Mouse (Mus musculus) ES-Bruce4 (cell line): Measurements from ENCODE around the gene Paf1. TPM values are rescaled to one million over a fixed set of nuclear protein-coding genes. Genes with fewer than 3 reads are reported as not detected.

ENCODE experiments used
- H3K27ac ChIP-seq: 2 replicates; pipeline ENCODE4 v1.5.1; 2012; ENCODE audit warnings: low read length, inconsistent platforms; ENCODE audit not compliant: insufficient read depth
- H3K27me3 ChIP-seq: 2 replicates; pipeline ENCODE4 v1.6.1; 2012; ENCODE audit warnings: mild to moderate bottlenecking, low read length, inconsistent platforms; ENCODE audit not compliant: control insufficient read depth, poor library complexity, insufficient read depth, severe bottlenecking
- H3K36me3 ChIP-seq: 2 replicates; pipeline ENCODE4 v1.6.1; 2012; ENCODE audit warnings: inconsistent platforms, mild to moderate bottlenecking, low read length, moderate library complexity; ENCODE audit not compliant: control insufficient read depth, poor library complexity, insufficient read depth, severe bottlenecking
- H3K4me1 ChIP-seq: one replicate; pipeline ENCODE4 v1.8.1; 2011; ENCODE audit warnings: low read length; ENCODE audit not compliant: control insufficient read depth, insufficient read depth
- H3K4me3 ChIP-seq: 2 replicates; pipeline ENCODE4 v1.5.1; 2011; ENCODE audit warnings: low read depth, mild to moderate bottlenecking, low read length
- H3K9ac ChIP-seq: 2 replicates; pipeline ENCODE4 v1.6.1; 2012; ENCODE audit warnings: low read depth, mild to moderate bottlenecking, inconsistent platforms; ENCODE audit not compliant: poor library complexity, severe bottlenecking
- H3K9me3 ChIP-seq: replicated peaks from 2 replicates; pipeline ENCODE4 v1.6.1; 2012; ENCODE audit warnings: mild to moderate bottlenecking, low read length, inconsistent platforms; ENCODE audit not compliant: control insufficient read depth, poor library complexity, insufficient read depth, severe bottlenecking
- CTCF ChIP-seq: IDR thresholded peaks from one replicate; pipeline ENCODE4 v1.8.1; 2011; ENCODE audit warnings: low read depth, low read length
- EP300 ChIP-seq: IDR thresholded peaks from 2 replicates; pipeline ENCODE4 v1.6.1; 2011; ENCODE audit warnings: low read depth, low read length; ENCODE audit not compliant: insufficient read depth
- POLR2A ChIP-seq: IDR thresholded peaks from one replicate; pipeline ENCODE4 v1.8.1; 2011; ENCODE audit warnings: low read length; ENCODE audit not compliant: insufficient read depth
- polyA plus RNA-seq: library from polyadenylated mRNA; stranded (reverse); fragments of >200 nt; gene quantifications from 2 replicates; pipeline ENCODE4 v1.2.4, GENCODE M21; 2011; ENCODE audit warnings: low read depth; ENCODE audit not compliant: missing spikeins, insufficient read depth, insufficient read length

Paf1 gene
- polyA plus RNA-seq, 1 experiment: 88.7 TPM

DNA sequence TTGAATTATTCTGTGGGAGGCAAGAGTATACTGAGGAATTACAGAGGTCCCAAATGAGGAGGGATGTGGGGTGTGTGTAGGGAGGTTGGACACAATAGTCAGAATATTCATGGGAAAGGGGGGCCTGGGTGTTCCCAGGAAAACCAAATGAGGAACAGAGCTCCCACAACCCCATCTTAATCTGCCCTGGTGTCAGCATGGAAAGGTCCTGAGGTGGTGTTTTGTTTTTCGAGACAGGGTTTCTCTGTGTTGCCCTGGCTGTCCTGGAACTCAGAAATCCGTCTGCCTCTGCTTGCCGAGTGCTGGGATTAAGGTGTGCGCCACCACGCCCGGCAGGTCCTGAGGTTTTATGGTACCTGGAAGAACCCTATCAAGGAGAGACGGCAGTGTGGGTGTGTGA, 34.3 kb upstream of the Paf1 start:
- Histone ChIP-seq H3K27me3 (no peaks in the 10 kb centered on the region), H3K4me3 (no peak overlapping the region), H3K36me3 (peaks cover 9% of the 10 kb centered on the region), H3K9ac (no peak overlapping the region), H3K9me3 (no peaks in the 10 kb centered on the region), H3K4me1 (peaks cover 3% of the 10 kb centered on the region), H3K27ac (no peak overlapping the region)
- TF ChIP-seq CTCF (no peak), POLR2A (no peak), EP300 (no peak)

DNA sequence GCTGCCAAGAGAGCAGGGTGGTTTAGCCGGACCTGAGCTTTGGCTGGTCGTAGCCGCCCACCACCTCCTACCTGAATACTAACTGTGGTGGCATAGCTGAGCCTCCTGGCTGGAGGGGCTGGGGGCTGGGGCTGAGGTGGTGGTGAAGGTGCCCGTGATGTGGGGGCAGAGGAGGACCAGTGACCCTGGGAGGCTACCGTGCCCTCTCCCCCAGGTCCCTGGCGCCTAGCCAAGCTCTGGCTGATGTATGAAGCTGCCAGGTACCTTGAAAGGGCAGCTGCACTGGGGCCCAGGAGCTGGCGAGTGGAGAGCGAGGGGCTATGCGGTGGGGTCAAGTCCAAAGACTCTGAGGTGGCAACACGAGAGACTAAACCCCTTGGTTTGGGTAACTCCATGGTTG, 32.9 kb upstream of the Paf1 start:
- Histone ChIP-seq H3K27ac (no peak overlapping the region), H3K27me3 (no peaks in the 10 kb centered on the region), H3K36me3 (no peaks in the 10 kb centered on the region), H3K4me3 (no peak overlapping the region), H3K9ac (no peak overlapping the region), H3K4me1 (peaks cover 3% of the 10 kb centered on the region), H3K9me3 (no peaks in the 10 kb centered on the region)
- TF ChIP-seq CTCF: no peak

DNA sequence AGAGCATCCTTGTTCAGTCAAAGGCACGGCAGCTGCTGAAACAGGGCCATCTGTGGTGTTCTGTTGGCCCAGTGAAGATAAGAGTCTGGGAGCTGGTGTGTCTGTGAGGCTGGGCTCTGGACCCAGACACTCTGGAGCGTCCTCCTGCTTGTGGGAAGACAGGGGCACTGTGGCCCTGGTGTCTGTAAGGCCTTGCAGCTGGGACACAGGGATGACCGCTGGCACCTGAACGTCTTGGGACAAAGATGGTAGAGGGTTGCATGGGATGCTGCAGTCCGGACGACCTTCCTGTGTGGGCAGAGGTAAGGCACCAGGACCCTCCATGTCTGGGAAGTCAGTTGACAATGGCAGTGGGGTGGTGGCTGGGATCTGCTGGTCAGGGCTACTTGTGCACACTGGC, 32.5 kb upstream of the Paf1 start:
- Histone ChIP-seq H3K9me3 (no peaks in the 10 kb centered on the region), H3K27ac (no peak overlapping the region), H3K4me1 (peaks cover 3% of the 10 kb centered on the region), H3K36me3 (no peaks in the 10 kb centered on the region), H3K9ac (no peak overlapping the region), H3K27me3 (no peaks in the 10 kb centered on the region), H3K4me3 (no peak overlapping the region)
- TF ChIP-seq POLR2A (no peak), CTCF (no peak), EP300 (no peak)

DNA sequence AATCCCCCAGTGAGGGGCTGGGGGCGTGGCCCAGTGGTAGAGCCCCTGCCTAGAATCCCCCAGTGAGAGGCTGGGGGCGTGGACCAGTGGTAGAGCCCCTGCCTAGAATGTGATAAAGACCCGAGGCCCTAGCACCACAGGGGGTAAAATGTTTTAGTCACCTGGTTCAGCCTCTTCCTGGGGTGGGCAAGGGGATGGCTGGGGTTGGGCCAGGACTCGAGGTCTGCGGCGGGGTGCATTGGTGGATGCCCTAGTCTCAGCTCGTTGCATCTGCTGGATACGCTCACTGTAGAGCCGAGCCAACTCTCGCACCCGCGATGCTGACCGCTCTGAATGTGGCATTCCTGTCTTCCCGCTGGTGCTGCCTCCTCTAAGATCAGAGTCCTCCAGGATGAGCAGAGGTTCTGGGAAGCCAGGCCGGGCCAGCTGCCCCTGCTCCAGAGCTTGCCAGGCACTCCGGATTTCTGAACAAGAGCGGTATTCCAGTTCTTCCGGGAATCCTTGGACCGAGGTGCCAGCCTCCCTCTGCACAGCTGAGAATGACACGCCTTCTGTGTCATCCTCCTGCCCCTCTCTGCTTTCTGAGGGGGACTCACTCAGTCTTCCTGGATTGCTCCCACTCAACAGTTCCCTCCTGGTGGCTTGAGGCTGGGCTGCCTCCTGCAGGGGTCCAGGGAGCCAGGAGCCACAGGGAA, 31.0 kb upstream of the Paf1 start:
- no peak overlapping the region for H3K4me3 ChIP-seq
- no peak for TF ChIP-seq EP300
- TF ChIP-seq CTCF: no peak
- TF ChIP-seq POLR2A: no peak
- H3K9me3 ChIP-seq: no peaks in the 10 kb centered on the region
- H3K4me1 ChIP-seq: peaks cover under 1% of the 10 kb centered on the region
- no peak overlapping the region for H3K27ac ChIP-seq
- no peak overlapping the region for H3K9ac ChIP-seq
- H3K36me3 ChIP-seq: no peaks in the 10 kb centered on the region
- H3K27me3 ChIP-seq: no peaks in the 10 kb centered on the region

DNA sequence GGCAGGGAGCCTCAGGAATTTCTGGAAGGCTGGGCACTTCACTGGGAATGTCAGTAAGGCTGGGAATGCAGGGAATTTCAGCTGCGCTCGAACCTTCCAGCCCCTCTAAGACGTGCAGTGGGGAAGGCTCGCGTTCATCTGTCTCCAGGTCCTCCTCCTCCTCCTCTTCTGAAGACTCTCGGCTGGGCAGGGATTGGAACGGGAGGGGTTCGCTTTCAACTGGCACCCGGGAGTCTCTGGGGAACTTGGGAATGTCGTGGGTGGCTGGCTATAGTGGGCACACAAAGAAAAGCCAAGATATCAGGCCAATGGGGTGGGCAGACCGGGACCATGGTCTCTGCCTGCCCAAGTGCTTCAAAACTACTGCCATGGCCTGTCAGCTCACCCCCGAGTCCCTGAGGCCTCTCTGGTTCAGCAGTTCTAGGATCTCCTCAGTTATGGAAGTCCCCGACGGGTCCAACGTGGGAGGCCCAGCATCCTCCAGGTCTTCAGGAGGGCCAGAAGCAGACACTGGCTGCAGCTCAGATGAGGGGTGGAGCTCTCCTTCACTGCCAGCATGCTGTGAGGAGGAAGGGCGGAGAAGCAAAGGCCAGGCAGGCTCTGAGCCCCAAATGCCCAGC, 30.2 kb upstream of the Paf1 start:
- no peak overlapping the region for H3K4me3 ChIP-seq
- no peaks in the 10 kb centered on the region for H3K9me3 ChIP-seq
- H3K36me3 ChIP-seq: no peaks in the 10 kb centered on the region
- H3K27me3 ChIP-seq: no peaks in the 10 kb centered on the region
- H3K9ac ChIP-seq: no peak overlapping the region
- H3K4me1 ChIP-seq: no peaks in the 10 kb centered on the region
- TF ChIP-seq POLR2A (no peak), EP300 (no peak), CTCF (no peak)
- no peak overlapping the region for H3K27ac ChIP-seq

DNA sequence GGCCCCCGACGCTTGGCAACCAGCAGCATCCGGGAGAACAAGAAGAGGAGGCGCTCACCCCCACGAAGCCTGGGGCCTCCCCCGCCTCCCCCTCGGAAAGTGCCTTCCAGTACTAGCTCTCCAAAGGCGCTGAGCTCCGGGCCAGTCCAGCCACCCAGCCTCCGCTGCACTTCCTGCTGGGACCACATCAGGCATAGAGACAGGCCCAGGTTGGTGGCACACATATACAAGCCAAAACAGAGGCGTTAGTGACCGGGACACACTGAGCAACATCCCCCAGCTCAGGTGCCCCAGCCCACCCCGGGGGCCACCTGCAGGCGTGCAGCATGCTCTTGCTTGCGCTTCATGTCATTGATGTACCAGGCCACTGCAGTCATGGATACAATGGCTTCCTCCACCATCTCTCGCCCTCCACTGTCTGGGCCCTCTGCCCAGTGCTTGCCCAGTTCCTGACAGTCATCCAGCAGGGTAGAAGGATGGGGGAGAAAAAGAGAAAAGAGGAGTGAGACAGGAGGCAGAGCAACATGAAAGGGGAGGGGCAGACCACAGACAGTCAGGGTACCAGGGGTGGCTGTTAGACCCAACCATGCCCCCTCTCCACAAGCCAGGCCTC, 25.0 kb upstream of the Paf1 start:
- H3K27ac ChIP-seq: no peak overlapping the region
- H3K27me3 ChIP-seq: no peaks in the 10 kb centered on the region
- H3K9ac ChIP-seq: no peak overlapping the region
- H3K4me1 ChIP-seq: peaks cover 3% of the 10 kb centered on the region
- H3K36me3 ChIP-seq: no peaks in the 10 kb centered on the region
- no peaks in the 10 kb centered on the region for H3K9me3 ChIP-seq
- H3K4me3 ChIP-seq: no peak overlapping the region
- TF ChIP-seq EP300 (no peak), CTCF (no peak), POLR2A (no peak)
